Mouse (Mus musculus) spleen, adult 2 months (tissue): Measurements from ENCODE around the gene Polr3e. TPM values are rescaled to one million over a fixed set of nuclear protein-coding genes. Genes with fewer than 3 reads are reported as not detected.

Experiments used
- DNase-seq, 2 experiments: peaks; one replicate each; pipeline versions ENCODE4 v3.0.0 to v3.0.0-alpha.2; 2012 to 2021; ENCODE audit warnings: low spot score in 2 of 2, low read depth in 1 of 2
- H3K27ac ChIP-seq: fragments of 200-500 bp; 2 replicates; pipeline ENCODE4 v1.5.1; 2012; ENCODE audit warnings: low read length, inconsistent platforms; ENCODE audit not compliant: insufficient read depth
- H3K27me3 ChIP-seq: fragments of 200-500 bp; 2 replicates; pipeline ENCODE4 v1.6.1; 2012; ENCODE audit warnings: mild to moderate bottlenecking, moderate library complexity, low read length, inconsistent platforms; ENCODE audit not compliant: control insufficient read depth, insufficient read depth
- H3K36me3 ChIP-seq: fragments of 200-500 bp; 2 replicates; pipeline ENCODE4 v1.6.1; 2012; ENCODE audit warnings: mild to moderate bottlenecking, low read length, inconsistent platforms; ENCODE audit not compliant: control insufficient read depth, insufficient read depth
- H3K4me1 ChIP-seq: fragments of 200-500 bp; 2 replicates; pipeline ENCODE4 v1.6.1; 2011; ENCODE audit warnings: inconsistent platforms; ENCODE audit not compliant: control insufficient read depth, insufficient read depth, insufficient read length
- H3K4me3 ChIP-seq: fragments of 200-500 bp; 2 replicates; pipeline ENCODE4 v1.5.1; 2011; ENCODE audit warnings: mild to moderate bottlenecking, inconsistent platforms; ENCODE audit not compliant: insufficient read depth, insufficient read length; ENCODE audit errors: extremely low read depth
- CTCF ChIP-seq: fragments of 200-500 bp; IDR thresholded peaks from 2 replicates; pipeline ENCODE4 v1.5.1; 2011; ENCODE audit warnings: mild to moderate bottlenecking, inconsistent platforms; ENCODE audit not compliant: insufficient read depth, insufficient read length, insufficient replicate concordance; ENCODE audit errors: extremely low read depth
- POLR2A ChIP-seq: fragments of 200-500 bp; IDR thresholded peaks from 2 replicates; pipeline ENCODE4 v1.6.1; 2011; ENCODE audit warnings: low read depth, low read length, inconsistent platforms
- WGBS: fragments of 180-500 bp; shearing (Covaris S2); methylation state at CpG from one replicate; pipeline ENCODE4 v1.1.7; 2018; 5-methylcytosine and 5-hydroxymethylcytosine counted together
- polyA plus RNA-seq: library from polyadenylated mRNA; depleted of rRNA; stranded (reverse); fragments of >200 nt; gene quantifications from 2 replicates; pipeline ENCODE4 v1.2.3, GENCODE M21; 2012; rRNA removed

The Polr3e gene
- polyA plus RNA-seq, 1 experiment: 14.2 TPM

GRCm38 (mm10) chr7:120991191-120991590 lies 73.6 kb downstream of the Polr3e start:
- 92% methylated on average over 8 of the region's 8 CpGs for WGBS
- DNase-seq: no peak
- Histone ChIP-seq H3K36me3 (no peaks in the 10 kb centered on the region), H3K4me1 (no peaks in the 10 kb centered on the region), H3K4me3 (no peak overlapping the region), H3K27ac (no peak overlapping the region), H3K27me3 (no peaks in the 10 kb centered on the region)
- no peak for TF ChIP-seq POLR2A
- no peak for TF ChIP-seq CTCF

Other genes starting within 250 kb of the Polr3e start
- gene Pdzd9, start 247.4 kb upstream of the Polr3e start, polyA plus RNA-seq: not detected in 2 replicates
- 10.2 and 17.4 TPM in 2 replicates for gene Mosmo, start 240.1 kb upstream of the Polr3e start, polyA plus RNA-seq
- gene Vwa3a, start 178.4 kb upstream of the Polr3e start, polyA plus RNA-seq: 0.01 and 0.02 TPM in 2 replicates
- not detected in 2 replicates for gene Gm5737, start 105.4 kb upstream of the Polr3e start, polyA plus RNA-seq
- 15.8 and 18.4 TPM in 2 replicates for gene Eef2k, start 74.9 kb upstream of the Polr3e start, polyA plus RNA-seq
- gene Cdr2, start 64.6 kb downstream of the Polr3e start, polyA plus RNA-seq: 29.4 and 57.4 TPM in 2 replicates
- gene Mfsd13b, start 64.8 kb downstream of the Polr3e start, polyA plus RNA-seq: 0.11 TPM in 2 replicates
- gene Mettl9, start 116.7 kb downstream of the Polr3e start, polyA plus RNA-seq: 8.0 and 15.1 TPM in 2 replicates
- 5.5 and 5.7 TPM in 2 replicates for gene Igsf6, start 156.8 kb downstream of the Polr3e start, polyA plus RNA-seq
- 0.02 and 0.05 TPM in 2 replicates for gene Otoa, start 163.9 kb downstream of the Polr3e start, polyA plus RNA-seq